Mouse (Mus musculus) cerebellum, adult 2 months (tissue): ENCODE results near the gene Gm5134. TPM values are rescaled to one million over a fixed set of nuclear protein-coding genes. Genes with fewer than 3 reads are reported as not detected.
"Not testable (repeated sequence)": the region's sequence is repeated elsewhere in the genome, so short reads cannot be mapped to it uniquely, and the experiment has no call there.

ENCODE experiments used
- DNase-seq, 2 experiments: peaks; one replicate each; pipeline ENCODE4 v3.0.0; 2021
- H3K27ac ChIP-seq: fragments of 200-500 bp; 2 replicates; pipeline ENCODE4 v1.5.1; 2012; ENCODE audit warnings: low read length, control low read depth, inconsistent platforms; ENCODE audit not compliant: insufficient read depth
- H3K27me3 ChIP-seq: fragments of 200-500 bp; 2 replicates; pipeline ENCODE4 v1.6.1; 2012; ENCODE audit warnings: inconsistent platforms, mild to moderate bottlenecking, low read length, moderate library complexity; ENCODE audit not compliant: control insufficient read depth, insufficient read depth
- H3K4me1 ChIP-seq: fragments of 200-500 bp; 2 replicates; pipeline ENCODE4 v1.6.1; 2011; ENCODE audit warnings: low read length; ENCODE audit not compliant: control insufficient read depth, insufficient read depth
- H3K4me3 ChIP-seq: fragments of 200-500 bp; replicated peaks from 2 replicates; pipeline ENCODE3; 2011; ENCODE audit warnings: mild to moderate bottlenecking, low read depth, low read length, control low read depth; ENCODE audit not compliant: insufficient read depth
- CTCF ChIP-seq: fragments of 200-500 bp; IDR thresholded peaks from 2 replicates; pipeline ENCODE4 v1.5.1; 2011; ENCODE audit warnings: low read depth, mild to moderate bottlenecking, control low read depth, low read length, moderate library complexity, borderline replicate concordance; ENCODE audit not compliant: insufficient read depth
- POLR2A ChIP-seq: fragments of 200-500 bp; IDR thresholded peaks from 2 replicates; pipeline ENCODE4 v1.6.1; 2011; ENCODE audit warnings: low read length, control low read depth, borderline replicate concordance; ENCODE audit not compliant: insufficient read depth
- WGBS: fragments of 180-500 bp; shearing (Covaris S2); methylation state at CpG from one replicate; pipeline ENCODE4 v1.1.7; 2018; 5-methylcytosine and 5-hydroxymethylcytosine counted together
- polyA plus RNA-seq: library from polyadenylated mRNA; depleted of rRNA; stranded (reverse); fragments of >200 nt; gene quantifications from 2 replicates; pipeline ENCODE4 v1.2.3, GENCODE M21; 2012

Gm5134 gene
- polyA plus RNA-seq, 1 experiment = 0.08 TPM

DNA sequence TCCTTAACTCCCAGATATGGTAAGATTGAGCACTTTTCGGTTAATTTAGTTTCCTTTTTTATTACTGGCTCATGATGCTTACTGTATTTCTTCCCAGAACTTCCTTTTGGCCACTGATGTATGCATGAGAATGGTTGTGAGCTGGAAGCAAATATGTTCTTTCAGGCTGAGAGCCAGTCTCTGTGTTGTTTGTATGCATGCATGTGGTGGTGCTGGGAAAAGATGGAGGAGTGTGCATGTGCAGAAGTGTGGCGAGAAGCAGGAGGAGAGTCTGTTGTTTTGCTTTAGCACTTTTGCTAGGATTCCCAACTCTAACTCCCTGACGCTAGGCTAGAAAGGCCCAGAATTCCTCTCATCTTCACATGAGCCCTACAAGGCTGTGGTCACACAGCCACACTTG lies 25.1 kb downstream of the Gm5134 start:
- no peak for DNase-seq
- H3K27me3 ChIP-seq = no peaks in the 10 kb centered on the region
- no peak for TF ChIP-seq CTCF
- peaks cover 4% of the 10 kb centered on the region; the same call in 1 of the 2 replicates for H3K4me1 ChIP-seq
- 87% methylated on average over 3 of the region's 3 CpGs for WGBS
- H3K27ac ChIP-seq = no peak overlapping the region
- no peak overlapping the region for H3K4me3 ChIP-seq

DNA sequence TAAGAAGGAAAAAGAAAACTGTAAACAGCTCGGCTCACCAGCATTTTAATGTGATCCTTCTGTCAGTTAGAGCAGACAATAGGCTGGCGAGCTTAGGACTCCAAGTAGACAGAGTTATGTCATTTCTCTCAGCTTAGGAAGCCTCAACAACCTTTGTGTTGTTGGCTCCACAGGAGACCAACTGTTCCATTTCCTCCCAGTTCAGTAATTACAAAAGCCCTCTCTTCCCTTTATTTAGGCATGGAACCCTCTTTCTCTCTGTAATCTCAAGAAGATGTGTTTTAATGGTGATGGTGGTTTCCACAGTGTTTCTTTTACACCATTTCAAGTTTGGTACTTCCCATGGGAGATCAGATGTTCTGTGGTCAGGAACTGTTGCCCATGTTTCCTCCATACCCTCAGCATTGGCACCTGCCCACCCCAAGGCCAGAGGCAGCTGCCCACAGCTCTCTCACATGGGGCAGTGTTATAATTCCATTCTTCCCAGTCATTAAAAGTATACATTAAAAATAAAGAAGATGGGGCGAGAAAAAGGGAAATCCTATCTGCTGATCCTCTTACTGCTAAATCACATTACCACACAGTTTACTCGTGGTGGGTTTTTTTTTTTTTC lies 36.2 kb downstream of the Gm5134 start:
- Histone ChIP-seq H3K27me3 (no peaks in the 10 kb centered on the region), H3K4me1 (peaks cover 23% of the 10 kb centered on the region), H3K27ac (no peak overlapping the region), H3K4me3 (no peak overlapping the region)
- TF ChIP-seq POLR2A (no peak), CTCF (no peak)
- DNase-seq = no peak
- WGBS = 64% methylated on average over 4 of the region's 4 CpGs

DNA sequence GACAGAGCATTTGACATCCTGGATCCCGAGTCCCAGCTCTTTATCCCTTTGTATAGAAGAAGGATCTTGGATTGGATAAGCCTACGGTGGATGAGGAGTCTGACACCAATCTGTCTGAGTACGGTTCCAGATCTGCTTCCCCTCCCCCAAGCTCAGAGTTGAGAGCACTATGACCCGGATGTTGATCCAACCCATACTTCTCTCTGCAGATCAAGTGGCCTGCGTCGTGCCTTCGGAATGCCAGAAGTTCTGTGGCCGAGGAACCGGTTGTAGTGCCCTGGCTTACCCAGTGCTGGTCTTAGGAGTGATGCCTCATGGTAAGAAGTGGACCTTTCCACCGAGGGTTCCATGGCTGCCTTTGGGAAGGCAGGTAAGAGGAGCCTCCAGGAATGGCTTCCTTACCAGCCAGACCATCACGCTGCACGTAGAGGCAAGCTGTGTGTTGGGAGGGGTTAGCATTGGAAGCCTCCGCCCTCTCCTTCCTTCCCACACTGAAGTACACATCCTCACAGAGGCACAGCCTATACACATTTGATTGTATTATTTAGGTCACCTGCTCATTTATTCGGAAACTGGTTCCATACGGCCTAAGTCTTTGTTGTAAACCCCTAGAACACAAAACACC lies 39.4 kb downstream of the Gm5134 start:
- 90% methylated on average over 15 of the region's 15 CpGs for WGBS
- H3K4me3 ChIP-seq = no peak overlapping the region
- peak overlapping the region; percentile 90; the same call in 1 of the 2 replicates for H3K27ac ChIP-seq
- no peak for DNase-seq
- H3K27me3 ChIP-seq = no peaks in the 10 kb centered on the region
- peaks cover 25% of the 10 kb centered on the region for H3K4me1 ChIP-seq
- no peak for TF ChIP-seq POLR2A
- no peak for TF ChIP-seq CTCF

GRCm38 (mm10) chr10:75994531-75995210 lies 40.4 kb downstream of the Gm5134 start:
- Histone ChIP-seq H3K4me1 (peaks cover 25% of the 10 kb centered on the region), H3K27ac (peak overlapping the region; percentile 90)
- H3K27me3 ChIP-seq, H3K4me3 ChIP-seq: not testable (repeated sequence)
- DNase-seq = peak; percentile 63 to 64
- 14% methylated on average over 13 of the region's 13 CpGs for WGBS

DNA sequence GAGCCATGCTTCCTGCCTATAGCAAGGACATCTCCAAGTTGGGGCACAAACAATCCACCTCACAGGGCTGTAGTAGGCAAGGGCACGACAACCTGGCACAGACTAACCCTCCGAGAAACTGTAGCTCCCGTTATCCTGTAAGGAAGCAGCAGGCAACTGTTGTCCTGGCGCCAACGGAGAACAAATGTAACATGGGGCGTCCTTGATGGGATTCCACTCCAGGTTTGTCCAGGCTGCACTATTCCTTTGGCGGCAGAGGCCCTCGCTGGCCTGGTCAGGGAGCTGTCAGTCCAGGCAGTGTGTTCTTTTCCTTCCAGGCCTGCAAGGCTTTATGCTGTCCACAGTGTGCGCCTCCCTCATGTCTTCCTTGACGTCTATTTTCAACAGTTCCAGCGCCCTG lies 41.1 kb downstream of the Gm5134 start:
- peak; percentile 60 to 65 for DNase-seq
- TF ChIP-seq POLR2A = no peak
- no peak for TF ChIP-seq CTCF
- Histone ChIP-seq H3K27me3 (no peaks in the 10 kb centered on the region), H3K4me1 (peaks cover 25% of the 10 kb centered on the region), H3K4me3 (no peak overlapping the region), H3K27ac (peak overlapping the region; percentile 90)
- WGBS = 26% methylated on average over 11 of the region's 11 CpGs

DNA sequence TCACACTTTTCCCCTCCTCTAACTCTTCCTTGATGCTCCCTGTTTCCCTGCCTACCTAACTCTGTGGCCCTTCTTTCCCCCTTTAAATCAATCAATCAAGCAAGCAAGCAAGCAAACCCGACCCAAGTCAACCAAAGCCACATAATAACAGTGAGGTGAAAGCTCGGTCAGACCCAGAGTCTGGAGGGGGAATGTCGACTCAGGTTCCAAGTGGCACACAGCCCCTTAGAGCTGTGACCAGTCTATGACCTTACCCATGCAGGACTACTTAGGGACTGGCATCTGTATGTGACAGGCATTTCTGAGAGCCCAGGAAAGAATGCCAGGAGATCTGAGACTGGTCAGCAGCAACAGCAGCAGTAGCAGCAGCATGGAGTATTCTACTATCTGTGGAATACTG lies 42.0 kb downstream of the Gm5134 start:
- no peak for TF ChIP-seq POLR2A
- no peak for TF ChIP-seq CTCF
- Histone ChIP-seq H3K4me1 (peaks cover 26% of the 10 kb centered on the region), H3K27me3 (no peaks in the 10 kb centered on the region), H3K27ac (no peak overlapping the region), H3K4me3 (no peak overlapping the region)
- 86% methylated on average over 3 of the region's 3 CpGs for WGBS
- no peak for DNase-seq

- 71% methylated on average over 6 of the region's 7 CpGs for WGBS
Observed at GRCm38 (mm10) chr10:76001160-76001559, 46.8 kb downstream of the Gm5134 start.

DNA sequence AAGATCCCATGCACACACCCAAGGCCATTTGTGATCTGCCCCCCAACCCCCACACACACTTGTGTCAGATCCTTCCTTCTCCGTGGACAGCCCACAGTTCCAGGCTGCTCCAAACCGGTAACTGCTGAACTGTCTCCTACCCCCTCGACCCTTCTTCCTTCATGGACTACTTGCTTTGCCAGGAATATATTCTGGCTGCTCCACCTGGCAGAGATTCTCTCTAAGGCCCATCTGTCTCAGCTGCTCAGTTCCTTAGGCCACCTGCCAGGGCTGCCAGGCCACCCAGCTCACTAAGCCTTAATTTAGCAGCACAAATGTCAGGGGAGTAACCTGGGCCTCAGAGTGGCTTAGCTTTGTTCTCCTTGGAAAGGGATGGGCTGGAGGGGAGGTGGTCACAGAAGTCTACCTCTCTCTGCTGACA lies 47.8 kb downstream of the Gm5134 start:
- WGBS = 9% methylated on average over 3 of the region's 3 CpGs
- Histone ChIP-seq H3K27ac (peak overlapping the region; percentile 85), H3K4me1 (peaks cover 17% of the 10 kb centered on the region), H3K27me3 (no peaks in the 10 kb centered on the region), H3K4me3 (no peak overlapping the region)
- DNase-seq = peak; percentile 83 to 92
- TF ChIP-seq POLR2A = no peak
- TF ChIP-seq CTCF = no peak

More at GRCm38 (mm10) chr10:76001160-76001559, 46.8 kb downstream of the Gm5134 start:
- TF ChIP-seq POLR2A (no peak), CTCF (no peak)
- H3K27me3 ChIP-seq = no peaks in the 10 kb centered on the region
- DNase-seq = no peak
- peaks cover 17% of the 10 kb centered on the region for H3K4me1 ChIP-seq
- no peak overlapping the region for H3K4me3 ChIP-seq
- H3K27ac ChIP-seq = no peak overlapping the region
